Mouse (Mus musculus): ENCODE measurements at regions not wholly inside any gene's neighbourhood (a gene's known extent, or its start where the extent isn't known, plus 50 kb on each side); places are given as distances from the start of the nearest gene placed in this dataset.

GRCm38 (mm10) chr13:37572983-37573382 lies 205.2 kb upstream of the Rreb1 start:
- DNase-seq = no peak

GRCm38 (mm10) chr13:37579231-37579630 lies 199.0 kb upstream of the Rreb1 start:
- DNase-seq = no peak

- DNase-seq = no peak
Measured at GRCm38 (mm10) chr13:37579775-37580174, 198.4 kb upstream of the Rreb1 start.

- DNase-seq = no peak
Measured at GRCm38 (mm10) chr13:37580806-37581205, 197.4 kb upstream of the Rreb1 start.

- DNase-seq = no peak
Measured at GRCm38 (mm10) chr13:37581374-37581773, 196.8 kb upstream of the Rreb1 start.

- DNase-seq = no peak
Measured at GRCm38 (mm10) chr13:37585476-37585875, 192.7 kb upstream of the Rreb1 start.

- DNase-seq = no peak
Measured at GRCm38 (mm10) chr13:37586511-37586910, 191.7 kb upstream of the Rreb1 start.

- no peak for DNase-seq
Measured at GRCm38 (mm10) chr13:37587911-37588310, 190.3 kb upstream of the Rreb1 start.

GRCm38 (mm10) chr13:37588528-37589176 lies 189.5 kb upstream of the Rreb1 start:
- no peak for DNase-seq

- no peak for DNase-seq
Measured at GRCm38 (mm10) chr13:37592149-37592548, 186.1 kb upstream of the Rreb1 start.

GRCm38 (mm10) chr13:37595196-37595595 lies 183.0 kb upstream of the Rreb1 start:
- DNase-seq = no peak

- DNase-seq = no peak
Measured at GRCm38 (mm10) chr13:37597575-37597974, 180.6 kb upstream of the Rreb1 start.

GRCm38 (mm10) chr13:37598165-37598775 lies 179.9 kb upstream of the Rreb1 start:
- no peak for DNase-seq

GRCm38 (mm10) chr13:37599679-37600078 lies 178.5 kb upstream of the Rreb1 start:
- no peak for DNase-seq

GRCm38 (mm10) chr13:37600172-37600571 lies 178.0 kb upstream of the Rreb1 start:
- DNase-seq = no peak

GRCm38 (mm10) chr13:37601068-37601467 lies 177.1 kb upstream of the Rreb1 start:
- peak; percentile 80 for DNase-seq

GRCm38 (mm10) chr13:37602256-37602655 lies 175.9 kb upstream of the Rreb1 start:
- peak; percentile 81 for DNase-seq

- peak; percentile 72 for DNase-seq
Measured at GRCm38 (mm10) chr13:37603226-37603994, 174.8 kb upstream of the Rreb1 start.

- no peak for DNase-seq
Measured at GRCm38 (mm10) chr13:37606250-37606649, 171.9 kb upstream of the Rreb1 start.

GRCm38 (mm10) chr13:37609085-37609484 lies 169.1 kb upstream of the Rreb1 start:
- DNase-seq = no peak

GRCm38 (mm10) chr13:37611387-37611786 lies 166.8 kb upstream of the Rreb1 start:
- no peak for DNase-seq

GRCm38 (mm10) chr13:37617015-37617414 lies 161.2 kb upstream of the Rreb1 start:
- DNase-seq = no peak

GRCm38 (mm10) chr13:37619841-37620725 lies 158.1 kb upstream of the Rreb1 start:
- DNase-seq = peak; percentile 62
